Mouse (Mus musculus): ENCODE results near the gene Blnk. TPM values are rescaled to one million over a fixed set of nuclear protein-coding genes. Genes with fewer than 3 reads are reported as not detected.

Gene Blnk
- polyA plus RNA-seq, 1 experiment from 2014 or later, result 0.59 TPM

- no peak overlapping the region for H3K4me2 ChIP-seq
- ATAC-seq (ENCODE audit: insufficient number of reproducible peaks, insufficient read depth, low FRiP score, low TSS enrichment, low read depth), result no peak
- H3K27me3 ChIP-seq, result no peaks in the 10 kb centered on the region
- H3K4me1 ChIP-seq (replicated peaks), result peaks cover 18% of the 10 kb centered on the region
- no peak overlapping the region for H3K4me3 ChIP-seq (replicated peaks)
- H3K27ac ChIP-seq, result no peak overlapping the region
- H3K9me3 ChIP-seq, result peaks cover 9% of the 10 kb centered on the region; the same call in 1 of the 2 replicates
- no peak overlapping the region for H3K9ac ChIP-seq (replicated peaks)
- WGBS, result 61% methylated on average over 3 of the region's 3 CpGs
- no peaks in the 10 kb centered on the region for H3K36me3 ChIP-seq
Measured at GRCm38 (mm10) chr19:40999569-40999968, 5.2 kb upstream of the Blnk start.

DNA sequence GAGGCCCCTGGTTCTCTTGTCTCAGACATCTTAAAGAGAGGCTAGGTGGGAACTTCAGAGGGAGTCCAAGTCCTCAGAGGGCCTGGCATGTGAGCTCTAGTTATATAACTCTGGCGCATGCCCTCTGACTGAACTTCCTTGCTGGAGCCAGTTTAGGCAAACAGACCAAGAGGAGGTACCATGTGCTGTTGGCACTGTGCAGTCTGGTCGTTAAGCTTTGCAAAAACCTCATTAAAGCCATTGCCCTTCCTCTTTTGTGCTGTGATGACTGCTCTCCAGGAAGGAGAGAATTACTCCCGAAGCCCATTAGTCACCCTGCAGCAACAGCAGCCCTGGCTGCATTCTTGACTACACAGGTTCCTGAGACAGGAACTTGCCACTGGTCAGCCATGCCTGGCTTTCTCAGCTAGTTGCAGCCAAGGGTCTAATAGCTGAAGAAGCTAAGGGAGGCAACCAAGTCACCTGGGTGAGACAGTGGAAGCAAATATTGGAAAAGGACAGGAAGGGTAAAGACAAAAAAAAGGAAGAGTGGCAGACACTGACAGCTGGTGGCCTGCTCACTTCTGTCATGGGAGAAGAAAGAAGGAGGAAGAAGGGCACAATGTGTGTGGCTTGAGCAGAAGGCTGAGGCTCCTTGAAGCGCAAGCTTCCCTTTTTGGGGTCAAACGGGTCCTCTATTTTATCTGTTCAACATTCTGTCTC is 4.3 kb upstream of the Blnk start:
- H3K27me3 ChIP-seq, result no peaks in the 10 kb centered on the region
- H3K27ac ChIP-seq, result no peak overlapping the region
- H3K9me3 ChIP-seq, result peaks cover 9% of the 10 kb centered on the region; the same call in 1 of the 2 replicates
- H3K36me3 ChIP-seq, result no peaks in the 10 kb centered on the region
- H3K9ac ChIP-seq (replicated peaks), result no peak overlapping the region
- peaks cover 27% of the 10 kb centered on the region for H3K4me1 ChIP-seq (replicated peaks)
- 54% methylated on average over 5 of the region's 5 CpGs for WGBS
- H3K4me3 ChIP-seq (replicated peaks), result no peak overlapping the region
- ATAC-seq (ENCODE audit: insufficient number of reproducible peaks, insufficient read depth, low FRiP score, low TSS enrichment, low read depth), result no peak
- no peak overlapping the region for H3K4me2 ChIP-seq

DNA sequence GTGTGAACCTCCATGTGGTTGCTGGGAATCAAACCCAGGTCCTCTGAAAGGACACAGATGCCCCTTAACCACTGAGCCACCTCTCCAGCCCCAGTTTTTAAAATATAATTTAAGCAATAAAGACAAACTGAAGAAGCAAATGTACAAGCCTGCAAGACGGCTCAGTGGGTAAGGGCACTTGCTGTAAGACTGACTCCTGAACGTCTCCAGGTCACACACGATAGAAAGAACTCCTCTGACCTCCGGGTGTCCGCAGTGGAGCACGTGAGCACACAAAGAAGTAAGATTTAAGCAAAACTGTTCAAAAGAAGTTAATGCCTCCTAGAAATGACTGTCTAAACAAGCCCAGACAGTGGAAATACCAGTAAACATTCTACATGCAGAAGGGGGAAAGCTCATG is 2.4 kb upstream of the Blnk start:
- no peaks in the 10 kb centered on the region for H3K36me3 ChIP-seq
- no peak overlapping the region for H3K4me2 ChIP-seq
- H3K27me3 ChIP-seq, result no peaks in the 10 kb centered on the region
- ATAC-seq (ENCODE audit: insufficient number of reproducible peaks, insufficient read depth, low FRiP score, low TSS enrichment, low read depth), result no peak
- peaks cover 41% of the 10 kb centered on the region for H3K4me1 ChIP-seq (replicated peaks)
- H3K27ac ChIP-seq, result no peak overlapping the region
- 93% methylated on average over 6 of the region's 6 CpGs for WGBS
- H3K9ac ChIP-seq (replicated peaks), result no peak overlapping the region
- 0 out of 2 replicates have a peak, but pooled peaks cover 3% of the 10 kb centered on the region for H3K9me3 ChIP-seq
- H3K4me3 ChIP-seq (replicated peaks), result no peak overlapping the region

GRCm38 (mm10) chr19:40995449-40996401 is 1.4 kb upstream of the Blnk start:
- ATAC-seq (ENCODE audit: insufficient number of reproducible peaks, insufficient read depth, low FRiP score, low TSS enrichment, low read depth), result 0 out of 2 replicates have a peak, but pooled peaks have one; percentile 20
- 36% methylated on average over 21 of the region's 21 CpGs for WGBS
- Histone ChIP-seq H3K27ac (no peak overlapping the region; the same call in 1 of the 2 replicates), H3K36me3 (no peaks in the 10 kb centered on the region), H3K4me1 (replicated peaks) (peaks cover 43% of the 10 kb centered on the region), H3K4me2 (no peak overlapping the region), H3K27me3 (no peaks in the 10 kb centered on the region), H3K4me3 (replicated peaks) (no peak overlapping the region), H3K9me3 (no peaks in the 10 kb centered on the region), H3K9ac (replicated peaks) (no peak overlapping the region)

DNA sequence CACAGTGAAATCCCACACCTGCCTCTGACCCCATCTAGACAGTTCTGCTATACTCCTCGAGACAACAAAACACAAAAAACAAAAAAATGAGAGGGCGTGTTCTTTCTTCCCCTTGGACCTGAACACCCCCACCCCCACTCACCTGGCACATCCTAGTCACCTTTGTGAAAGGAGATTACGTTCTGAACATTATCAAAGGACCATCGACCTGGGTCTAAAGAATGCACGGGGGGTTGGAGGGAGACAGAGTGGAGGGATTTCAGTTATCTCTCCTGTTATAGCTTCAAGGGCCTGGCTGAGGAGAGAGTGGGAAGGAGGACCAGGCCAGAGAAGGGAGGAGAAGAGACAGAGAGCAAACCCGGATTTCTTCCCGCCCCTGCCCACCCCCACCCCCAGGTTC is 576 bp upstream of the Blnk start:
- WGBS, result 65% methylated on average over 7 of the region's 7 CpGs
- Histone ChIP-seq H3K27me3 (no peaks in the 10 kb centered on the region), H3K9me3 (no peaks in the 10 kb centered on the region), H3K4me2 (no peak overlapping the region), H3K4me1 (replicated peaks) (peaks cover 43% of the 10 kb centered on the region), H3K9ac (replicated peaks) (no peak overlapping the region), H3K4me3 (replicated peaks) (no peak overlapping the region), H3K27ac (no peak overlapping the region), H3K36me3 (no peaks in the 10 kb centered on the region)
- ATAC-seq (ENCODE audit: insufficient number of reproducible peaks, insufficient read depth, low FRiP score, low TSS enrichment, low read depth), result no peak

DNA sequence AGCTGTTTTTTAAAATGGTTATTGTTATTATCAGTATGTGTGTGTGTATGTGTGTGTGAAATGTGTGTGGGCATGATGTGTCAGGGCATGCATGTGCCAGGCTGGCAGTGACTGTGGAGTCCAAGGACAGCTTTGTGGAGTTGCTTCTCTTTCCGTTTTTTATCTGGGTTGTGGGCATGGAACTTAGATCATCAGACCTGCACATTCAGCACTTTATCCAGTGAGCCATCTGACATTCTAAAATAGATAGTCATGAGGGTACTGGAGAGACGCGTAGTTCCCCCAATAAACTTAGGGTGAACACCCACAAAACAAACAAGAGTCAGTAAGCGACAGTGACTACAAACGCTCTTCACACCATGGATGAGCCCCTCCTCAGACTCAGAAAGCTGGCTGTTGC is 979 bp downstream of the Blnk start:
- no peaks in the 10 kb centered on the region for H3K36me3 ChIP-seq
- no peak overlapping the region for H3K4me3 ChIP-seq (replicated peaks)
- H3K9me3 ChIP-seq, result no peaks in the 10 kb centered on the region
- H3K27me3 ChIP-seq, result no peaks in the 10 kb centered on the region
- peaks cover 43% of the 10 kb centered on the region for H3K4me1 ChIP-seq (replicated peaks)
- no peak for ATAC-seq (ENCODE audit: insufficient number of reproducible peaks, insufficient read depth, low FRiP score, low TSS enrichment, low read depth)
- WGBS, result 82% methylated on average over 5 of the region's 5 CpGs
- H3K4me2 ChIP-seq, result 0 out of 2 replicates have a peak overlapping the region, but pooled peaks have one; percentile 16
- H3K27ac ChIP-seq, result no peak overlapping the region
- no peak overlapping the region for H3K9ac ChIP-seq (replicated peaks)

DNA sequence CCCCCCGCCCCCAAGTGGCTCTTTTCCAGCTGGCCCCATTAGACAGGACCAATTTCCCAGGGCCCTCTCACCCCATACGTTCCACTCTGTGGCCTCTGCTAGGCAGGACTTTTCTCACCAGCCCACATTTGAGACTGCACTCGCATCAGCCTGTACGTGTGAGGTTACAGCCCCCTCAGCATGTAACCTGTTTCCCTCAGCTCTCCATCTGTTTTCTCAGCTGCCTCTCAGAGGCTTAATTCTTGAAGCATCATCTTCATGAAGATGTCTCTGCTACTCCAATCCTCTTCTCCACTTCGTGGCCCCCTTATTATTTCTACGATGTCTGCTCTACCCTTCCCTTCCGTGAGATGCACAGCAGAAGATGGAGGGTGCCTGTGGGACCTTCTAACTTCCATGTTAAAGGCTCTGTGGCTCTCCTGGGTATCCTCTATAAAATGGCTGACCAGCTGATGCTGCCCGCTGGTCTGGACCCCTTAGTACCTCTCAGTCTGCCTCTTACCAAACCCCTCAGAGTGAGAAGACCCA is 1.8 kb downstream of the Blnk start:
- Histone ChIP-seq H3K4me2 (no peak overlapping the region), H3K4me1 (replicated peaks) (peaks cover 43% of the 10 kb centered on the region), H3K27ac (no peak overlapping the region), H3K9ac (replicated peaks) (no peak overlapping the region), H3K27me3 (no peaks in the 10 kb centered on the region), H3K9me3 (no peaks in the 10 kb centered on the region), H3K36me3 (no peaks in the 10 kb centered on the region), H3K4me3 (replicated peaks) (no peak overlapping the region)
- 55% methylated on average over 8 of the region's 8 CpGs for WGBS
- no peak for ATAC-seq (ENCODE audit: insufficient number of reproducible peaks, insufficient read depth, low FRiP score, low TSS enrichment, low read depth)

GRCm38 (mm10) chr19:40992096-40992495 is 2.2 kb downstream of the Blnk start:
- ATAC-seq (ENCODE audit: insufficient number of reproducible peaks, insufficient read depth, low FRiP score, low TSS enrichment, low read depth), result no peak
- peaks cover 43% of the 10 kb centered on the region for H3K4me1 ChIP-seq (replicated peaks)
- no peak overlapping the region for H3K4me2 ChIP-seq
- H3K9me3 ChIP-seq, result no peaks in the 10 kb centered on the region
- no peak overlapping the region for H3K4me3 ChIP-seq (replicated peaks)
- no peaks in the 10 kb centered on the region for H3K27me3 ChIP-seq
- no peak overlapping the region for H3K27ac ChIP-seq
- no peaks in the 10 kb centered on the region for H3K36me3 ChIP-seq
- WGBS, result 52% methylated on average over 11 of the region's 11 CpGs
- no peak overlapping the region for H3K9ac ChIP-seq (replicated peaks)

GRCm38 (mm10) chr19:40991626-40992025 is 2.7 kb downstream of the Blnk start:
- Histone ChIP-seq H3K4me2 (no peak overlapping the region), H3K27ac (no peak overlapping the region), H3K4me3 (replicated peaks) (no peak overlapping the region), H3K4me1 (replicated peaks) (peaks cover 43% of the 10 kb centered on the region), H3K36me3 (no peaks in the 10 kb centered on the region), H3K9ac (replicated peaks) (no peak overlapping the region), H3K9me3 (no peaks in the 10 kb centered on the region), H3K27me3 (no peaks in the 10 kb centered on the region)
- 78% methylated on average over 6 of the region's 7 CpGs for WGBS
- no peak for ATAC-seq (ENCODE audit: insufficient number of reproducible peaks, insufficient read depth, low FRiP score, low TSS enrichment, low read depth)

DNA sequence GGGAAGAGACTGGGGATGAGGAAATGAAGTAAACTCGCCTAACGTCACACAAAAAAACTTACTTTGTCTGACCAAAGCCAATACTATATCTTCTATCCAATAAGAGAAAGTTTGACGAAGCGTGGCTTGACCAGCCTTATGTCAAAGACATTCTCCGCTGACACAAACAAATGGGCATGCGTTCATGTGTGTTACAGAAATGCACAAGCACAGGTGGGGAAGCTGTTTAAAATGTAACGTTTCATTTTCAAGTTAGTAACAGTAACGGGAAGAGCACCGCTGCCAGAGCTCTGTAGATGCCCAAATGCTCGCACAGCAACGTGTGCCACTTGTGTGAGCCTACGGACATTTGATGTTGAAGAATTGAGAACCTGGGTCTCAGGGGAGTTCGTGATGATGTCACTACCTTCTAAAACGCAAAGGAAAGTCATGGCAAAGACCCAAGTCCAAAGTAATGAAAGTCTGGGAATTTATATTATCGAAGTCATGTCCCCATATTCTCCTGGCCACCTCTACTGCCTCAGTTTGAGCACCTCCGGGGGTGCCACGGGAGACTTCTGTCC is 3.5 kb downstream of the Blnk start:
- Histone ChIP-seq H3K27me3 (no peaks in the 10 kb centered on the region), H3K4me1 (replicated peaks) (peaks cover 38% of the 10 kb centered on the region), H3K9me3 (no peaks in the 10 kb centered on the region), H3K4me3 (replicated peaks) (no peak overlapping the region), H3K27ac (no peak overlapping the region), H3K9ac (replicated peaks) (no peak overlapping the region), H3K36me3 (no peaks in the 10 kb centered on the region), H3K4me2 (no peak overlapping the region)
- WGBS, result 94% methylated on average over 17 of the region's 17 CpGs
- no peak for ATAC-seq (ENCODE audit: insufficient number of reproducible peaks, insufficient read depth, low FRiP score, low TSS enrichment, low read depth)
